ENCODE assay signal across 8 mouse cellular contexts in genomic region chr7:13038621-13039169, GRCm38 (mm10). TPM values are rescaled to one million over a fixed set of nuclear protein-coding genes. Genes with fewer than 3 reads are reported as not detected.
DNase-seq lines count a peak whose midpoint lies in the region; ATAC-seq lines count a peak whose summit lies in the region.

No protein-coding gene starts in this region.

- 0 out of 2 replicates have a peak, but pooled peaks cover 2% of the 10 kb centered on the region for H3K36me3 ChIP-seq in hindbrain, embryonic 11.5 days (ENCODE audit: control insufficient read depth, insufficient read depth, low read length)
- peaks cover 15% of the 10 kb centered on the region for H3K36me3 ChIP-seq in neural tube, embryonic 14.5 days (ENCODE audit: control insufficient read depth, insufficient read depth, low read length)

- H3K9ac ChIP-seq in hindbrain, embryonic 11.5 days (ENCODE audit: low read depth, low read length), result peak overlapping the region; percentile 87
- peak overlapping the region; percentile 89 for H3K9ac ChIP-seq in neural tube, embryonic 14.5 days (replicated peaks; ENCODE audit: low read depth, low read length)

- WGBS in hindbrain, embryonic 11.5 days, result 27% methylated on average over 15 of the region's 15 CpGs
- 23% methylated on average over 15 of the region's 15 CpGs for WGBS in neural tube, embryonic 14.5 days

- H3K27ac ChIP-seq in hindbrain, embryonic 11.5 days (ENCODE audit: low read depth, low read length), result peak overlapping the region; percentile 98
- H3K27ac ChIP-seq in neural tube, embryonic 14.5 days (ENCODE audit: low read depth, low read length), result peak overlapping the region; percentile 100

- peaks cover 13% of the 10 kb centered on the region; the same call in 1 of the 2 replicates for H3K4me1 ChIP-seq in hindbrain, embryonic 11.5 days (replicated peaks; ENCODE audit: control insufficient read depth, insufficient read depth, low read length)
- H3K4me1 ChIP-seq in neural tube, embryonic 14.5 days (ENCODE audit: control insufficient read depth, insufficient read depth, low read length), result peaks cover 23% of the 10 kb centered on the region

- peak; percentile 35 to 38 for DNase-seq in cerebellum, postnatal 25 days
- DNase-seq in cerebellum, adult 11-12 months, result no peak
- DNase-seq in R1 (ENCODE audit: low read depth, low spot score), result peak; percentile 42
- no peak for DNase-seq in hindbrain, embryonic 11.5 days (ENCODE audit: low spot score)
- peak; percentile 11 for DNase-seq in liver
- no peak for DNase-seq in urinary bladder, adult 18-20 months (ENCODE audit: low spot score in 2 of 2)

- peak overlapping the region; percentile 71 for H3K4me2 ChIP-seq in hindbrain, embryonic 11.5 days (replicated peaks; ENCODE audit: low read depth, low read length)
- peak overlapping the region; percentile 78 for H3K4me2 ChIP-seq in neural tube, embryonic 14.5 days (ENCODE audit: low read depth, low read length)

- H3K9me3 ChIP-seq in hindbrain, embryonic 11.5 days (ENCODE audit: control insufficient read depth, low read length), result no peaks in the 10 kb centered on the region
- H3K9me3 ChIP-seq in neural tube, embryonic 14.5 days (ENCODE audit: control insufficient read depth, low read length), result no peaks in the 10 kb centered on the region

- peaks cover 20% of the 10 kb centered on the region for H3K27me3 ChIP-seq in hindbrain, embryonic 11.5 days (ENCODE audit: control insufficient read depth, insufficient read depth, low read length)
- H3K27me3 ChIP-seq in neural tube, embryonic 14.5 days (ENCODE audit: control insufficient read depth, insufficient read depth, low read length), result peaks cover 9% of the 10 kb centered on the region

- H3K4me3 ChIP-seq in hindbrain, embryonic 11.5 days (ENCODE audit: low read depth, low read length), result peak overlapping the region; percentile 68
- peak overlapping the region; percentile 62 for H3K4me3 ChIP-seq in neural tube, embryonic 14.5 days (ENCODE audit: low read depth, low read length)

- no peak for ATAC-seq in hindbrain, embryonic 11.5 days (ENCODE audit: low FRiP score)
- ATAC-seq in neural tube, embryonic 14.5 days (ENCODE audit: low read depth), result no peak
- no peak for ATAC-seq in erythroid progenitor cell, adult 5-6 weeks (replicated peaks; ENCODE audit: low FRiP score, poor library complexity, severe bottlenecking)

RNA-seq across cellular contexts. Expression of gene Ube2m, which starts 0.6 kb away (rescaled TPM):
- polyA plus RNA-seq in hindbrain, embryonic 11.5 days (2014; fragmentation: Nextera tagmentation; extraction: Ambion mirVana), result 147 and 173 TPM in 2 replicates
- 142 and 146 TPM in 2 replicates for polyA plus RNA-seq in neural tube, embryonic 14.5 days (2014; fragmentation: Nextera tagmentation; extraction: Ambion mirVana)
- total RNA-seq in erythroid progenitor cell, adult 5-6 weeks (2015; ENCODE audit: low replicate concordance), result 70.0 and 96.9 TPM in 2 replicates
- 61.0 and 94.6 TPM in 2 replicates for total RNA-seq in erythroid progenitor cell, adult 5-6 weeks (2017; ENCODE audit: low replicate concordance)

RNA-seq across cellular contexts. Expression of gene Chmp2a, which starts 4.1 kb away (rescaled TPM):
- 154 and 157 TPM in 2 replicates for polyA plus RNA-seq in hindbrain, embryonic 11.5 days (2014; fragmentation: Nextera tagmentation; extraction: Ambion mirVana)
- 196 and 199 TPM in 2 replicates for polyA plus RNA-seq in neural tube, embryonic 14.5 days (2014; fragmentation: Nextera tagmentation; extraction: Ambion mirVana)
- 116 and 138 TPM in 2 replicates for total RNA-seq in erythroid progenitor cell, adult 5-6 weeks (2015; ENCODE audit: low replicate concordance)
- 125 and 153 TPM in 2 replicates for total RNA-seq in erythroid progenitor cell, adult 5-6 weeks (2017; ENCODE audit: low replicate concordance)

RNA-seq across cellular contexts. Expression of gene Mzf1, which starts 15.9 kb away (rescaled TPM):
- polyA plus RNA-seq in hindbrain, embryonic 11.5 days (2014; fragmentation: Nextera tagmentation; extraction: Ambion mirVana), result 2.4 and 2.6 TPM in 2 replicates
- polyA plus RNA-seq in neural tube, embryonic 14.5 days (2014; fragmentation: Nextera tagmentation; extraction: Ambion mirVana), result 8.4 and 9.0 TPM in 2 replicates
- not detected in 2 replicates for total RNA-seq in erythroid progenitor cell, adult 5-6 weeks (2015; ENCODE audit: low replicate concordance)
- not detected in 2 replicates for total RNA-seq in erythroid progenitor cell, adult 5-6 weeks (2017; ENCODE audit: low replicate concordance)

RNA-seq across cellular contexts. Expression of gene Zbtb45, which starts 28.9 kb away (rescaled TPM):
- polyA plus RNA-seq in hindbrain, embryonic 11.5 days (2014; fragmentation: Nextera tagmentation; extraction: Ambion mirVana), result 25.0 and 25.3 TPM in 2 replicates
- polyA plus RNA-seq in neural tube, embryonic 14.5 days (2014; fragmentation: Nextera tagmentation; extraction: Ambion mirVana), result 36.0 and 40.5 TPM in 2 replicates
- total RNA-seq in erythroid progenitor cell, adult 5-6 weeks (2015; ENCODE audit: low replicate concordance), result 4.0 and 10.1 TPM in 2 replicates
- 6.7 and 7.6 TPM in 2 replicates for total RNA-seq in erythroid progenitor cell, adult 5-6 weeks (2017; ENCODE audit: low replicate concordance)

RNA-seq across cellular contexts. Expression of gene Trim28, which starts 39.8 kb away (rescaled TPM):
- polyA plus RNA-seq in hindbrain, embryonic 11.5 days (2014; fragmentation: Nextera tagmentation; extraction: Ambion mirVana), result 427 and 438 TPM in 2 replicates
- 251 and 280 TPM in 2 replicates for polyA plus RNA-seq in neural tube, embryonic 14.5 days (2014; fragmentation: Nextera tagmentation; extraction: Ambion mirVana)
- total RNA-seq in erythroid progenitor cell, adult 5-6 weeks (2015; ENCODE audit: low replicate concordance), result 194 and 220 TPM in 2 replicates
- total RNA-seq in erythroid progenitor cell, adult 5-6 weeks (2017; ENCODE audit: low replicate concordance), result 137 and 141 TPM in 2 replicates

Comparison
In these comparisons a context has a peak if more than half of its experiments do, and no peak if none do; other contexts are left out.
1. DNase-seq: peak in cerebellum, postnatal 25 days (2 of 2), R1 (single experiment) and liver (single experiment); none in cerebellum, adult 11-12 months (single experiment), hindbrain, embryonic 11.5 days (single experiment) and urinary bladder, adult 18-20 months (0 of 2).